Mouse (Mus musculus) neural tube, embryonic 14.5 days (tissue): Measurements from ENCODE around the gene Hist1h4a. TPM values are rescaled to one million over a fixed set of nuclear protein-coding genes. Genes with fewer than 3 reads are reported as not detected.

Source experiments
- ATAC-seq: fragments of 200-750 bp; cut with Nextera tagmentation; 2 replicates; pipeline ENCODE4 v1.8.0; 2017; ENCODE audit warnings: low read depth, mild to moderate bottlenecking, moderate TSS enrichment, moderate library complexity
- H3K27ac ChIP-seq: fragments of 300-500 bp; sonication (generic); 2 replicates; pipeline ENCODE4 v1.5.1; 2014; ENCODE audit warnings: low read depth, mild to moderate bottlenecking, control low read depth, low read length, moderate library complexity, mixed read lengths
- H3K27me3 ChIP-seq: fragments of 300-500 bp; sonication (generic); 2 replicates; pipeline ENCODE4 v1.6.1; 2014; ENCODE audit warnings: low read length; ENCODE audit not compliant: control insufficient read depth, insufficient read depth
- H3K36me3 ChIP-seq: fragments of 300-500 bp; sonication (generic); 2 replicates; pipeline ENCODE4 v1.6.1; 2014; ENCODE audit warnings: low read length, mixed read lengths; ENCODE audit not compliant: control insufficient read depth, insufficient read depth
- H3K4me1 ChIP-seq: fragments of 300-500 bp; sonication (generic); 2 replicates; pipeline ENCODE4 v1.6.1; 2014; ENCODE audit warnings: low read length; ENCODE audit not compliant: control insufficient read depth, insufficient read depth
- H3K4me2 ChIP-seq: fragments of 300-500 bp; sonication (generic); 2 replicates; pipeline ENCODE4 v1.6.1; 2014; ENCODE audit warnings: mild to moderate bottlenecking, low read depth, low read length, control low read depth
- H3K4me3 ChIP-seq: fragments of 300-500 bp; sonication (generic); 2 replicates; pipeline ENCODE4 v1.5.1; 2014; ENCODE audit warnings: low read depth, low read length, control low read depth, mixed read lengths
- H3K9ac ChIP-seq: fragments of 300-500 bp; sonication (generic); replicated peaks from 2 replicates; pipeline ENCODE4 v1.6.1; 2014; ENCODE audit warnings: low read depth, mild to moderate bottlenecking, control low read depth, low read length, mixed read lengths
- H3K9me3 ChIP-seq: fragments of 300-500 bp; sonication (generic); 2 replicates; pipeline ENCODE4 v1.6.1; 2016; ENCODE audit warnings: low read length; ENCODE audit not compliant: control insufficient read depth
- whole genome bisulfite sequencing: fragments of 180-500 bp; shearing (Covaris S2); extraction: QIAGEN DNeasy Blood & Tissue Kit; methylation state at CpG from one replicate; pipeline ENCODE4 v1.1.7; 2014; 5-methylcytosine and 5-hydroxymethylcytosine counted together
- polyA plus RNA-seq: library from polyadenylated mRNA; unstranded; fragments of >200 nt; fragmentation: Nextera tagmentation; extraction: Ambion mirVana; gene quantifications from 2 replicates; pipeline ENCODE4 v1.2.1, GENCODE M21; 2014

The Hist1h4a gene
- polyA plus RNA-seq, 1 experiment from 2014 or later, result not detected

DNA sequence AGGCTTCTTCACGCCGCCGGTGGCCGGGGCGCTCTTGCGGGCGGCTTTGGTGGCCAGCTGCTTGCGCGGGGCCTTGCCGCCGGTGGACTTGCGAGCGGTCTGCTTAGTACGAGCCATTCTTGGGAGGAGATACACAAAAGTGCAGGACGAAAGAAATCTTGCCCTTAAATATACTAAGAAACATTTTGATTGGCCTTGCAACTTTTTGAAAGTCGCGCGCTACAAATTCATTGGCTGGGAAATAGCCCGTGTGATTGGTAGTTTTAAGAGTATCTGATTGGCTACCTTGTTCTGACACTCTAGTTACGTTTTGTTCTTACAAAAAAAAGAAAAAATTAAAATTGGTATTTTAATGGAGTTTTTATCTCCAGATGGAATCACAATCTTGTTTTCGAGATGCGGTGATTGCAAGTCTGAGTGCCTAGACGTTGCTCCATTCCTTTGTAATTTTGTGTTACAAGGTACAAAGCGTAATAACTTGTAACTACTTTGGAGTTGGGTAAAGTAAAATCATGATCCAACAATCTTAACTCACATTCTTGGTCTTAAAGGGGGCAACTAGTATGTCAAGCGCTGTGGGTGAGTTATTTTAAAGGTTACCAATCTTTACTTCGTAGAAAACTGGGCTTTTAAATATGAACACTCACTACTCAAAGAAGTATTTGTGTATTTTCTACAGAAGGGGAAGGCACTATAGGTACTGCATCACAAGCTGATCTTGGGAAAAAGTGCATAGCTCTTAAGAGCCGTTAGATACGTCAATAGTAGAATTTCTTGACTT is 15.5 kb downstream of the Hist1h4a start, which contains the start of gene Hist1h3c:
Hist1h3c (minus strand) TSS at position 222 of the 781 bp plus-strand sequence.
- H3K4me1 ChIP-seq, result peaks cover 12% of the 10 kb centered on the region
- peak within 1 kb of the TSS; percentile 29 for H3K9ac ChIP-seq
- H3K36me3 ChIP-seq, result no peaks in the 10 kb centered on the region
- H3K27me3 ChIP-seq, result no peaks in the 10 kb centered on the region
- H3K27ac ChIP-seq, result peak within 1 kb of the TSS; percentile 91
- 1% methylated on average over 21 of the region's 28 CpGs for WGBS
- peak within 1 kb of the TSS; percentile 70 for H3K4me2 ChIP-seq
- H3K4me3 ChIP-seq, result peak within 1 kb of the TSS; percentile 31
- peak; percentile 74 for ATAC-seq
- no peaks in the 10 kb centered on the region for H3K9me3 ChIP-seq

DNA sequence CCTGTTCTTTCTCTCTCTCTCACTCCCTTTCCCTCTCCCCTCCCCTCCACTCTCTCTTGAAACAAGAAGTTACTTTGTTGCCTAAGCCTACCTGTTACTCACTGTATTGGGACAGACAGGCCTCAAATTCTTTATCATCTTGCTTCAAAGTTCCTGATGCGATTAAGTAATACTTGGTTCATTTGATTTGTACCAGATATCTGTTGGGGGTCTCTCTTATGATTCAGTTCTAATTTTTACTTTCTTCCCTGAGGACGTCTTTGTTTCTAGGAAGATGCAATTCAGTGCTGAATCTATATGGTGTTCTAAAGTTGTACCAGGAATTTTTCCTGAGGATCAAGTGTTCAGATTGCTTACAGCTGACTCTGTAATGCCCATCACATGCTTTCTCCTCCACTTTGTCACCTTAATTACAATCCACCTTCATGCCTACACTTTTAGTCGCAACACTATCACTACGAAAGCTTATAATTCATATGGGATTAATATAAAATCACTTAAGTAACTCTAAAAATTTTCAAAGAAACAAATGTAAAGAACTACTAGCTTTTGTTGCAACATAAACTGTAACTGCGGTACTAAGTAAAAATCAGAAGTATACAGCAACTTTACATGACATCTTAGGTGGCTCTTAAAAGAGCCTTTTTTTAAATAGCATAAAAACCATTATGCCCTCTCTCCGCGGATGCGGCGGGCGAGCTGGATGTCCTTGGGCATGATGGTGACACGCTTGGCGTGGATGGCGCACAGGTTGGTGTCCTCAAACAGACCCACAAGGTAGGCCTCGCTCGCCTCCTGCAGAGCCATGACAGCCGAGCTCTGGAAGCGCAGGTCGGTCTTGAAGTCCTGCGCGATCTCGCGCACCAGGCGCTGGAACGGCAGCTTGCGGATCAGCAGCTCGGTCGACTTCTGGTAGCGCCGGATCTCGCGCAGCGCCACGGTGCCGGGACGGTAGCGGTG is 16.3 kb downstream of the Hist1h4a start:
- no peaks in the 10 kb centered on the region for H3K36me3 ChIP-seq
- no peak for ATAC-seq
- H3K4me1 ChIP-seq, result peaks cover 17% of the 10 kb centered on the region
- H3K9me3 ChIP-seq, result no peaks in the 10 kb centered on the region
- no peak overlapping the region for H3K27ac ChIP-seq
- no peaks in the 10 kb centered on the region for H3K27me3 ChIP-seq
- H3K4me2 ChIP-seq, result peak overlapping the region; percentile 70
- peak overlapping the region; percentile 31; the same call in 1 of the 2 replicates for H3K4me3 ChIP-seq
- WGBS, result under 1% methylated on average over 13 of the region's 36 CpGs
- no peak overlapping the region for H3K9ac ChIP-seq

DNA sequence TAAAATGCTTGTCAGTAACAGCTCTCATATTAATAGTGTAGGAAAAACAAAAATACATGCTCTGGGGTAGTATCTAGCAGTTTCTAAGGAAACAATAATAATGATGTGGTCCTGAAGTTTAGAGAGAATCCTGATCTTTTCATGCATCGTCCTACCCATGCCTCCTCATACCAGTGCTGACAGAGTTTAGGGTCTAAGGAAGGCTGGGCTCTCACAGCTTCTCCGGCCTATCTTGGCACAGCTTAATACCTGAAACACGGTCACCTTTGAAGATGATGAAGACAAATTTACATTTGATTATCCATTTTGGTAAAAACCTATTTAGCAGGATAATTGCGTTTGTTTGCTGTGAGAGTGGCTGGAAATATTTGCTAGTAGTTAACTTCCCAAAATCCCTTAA is 17.1 kb downstream of the Hist1h4a start:
- no peak overlapping the region for H3K4me2 ChIP-seq
- ATAC-seq, result no peak

DNA sequence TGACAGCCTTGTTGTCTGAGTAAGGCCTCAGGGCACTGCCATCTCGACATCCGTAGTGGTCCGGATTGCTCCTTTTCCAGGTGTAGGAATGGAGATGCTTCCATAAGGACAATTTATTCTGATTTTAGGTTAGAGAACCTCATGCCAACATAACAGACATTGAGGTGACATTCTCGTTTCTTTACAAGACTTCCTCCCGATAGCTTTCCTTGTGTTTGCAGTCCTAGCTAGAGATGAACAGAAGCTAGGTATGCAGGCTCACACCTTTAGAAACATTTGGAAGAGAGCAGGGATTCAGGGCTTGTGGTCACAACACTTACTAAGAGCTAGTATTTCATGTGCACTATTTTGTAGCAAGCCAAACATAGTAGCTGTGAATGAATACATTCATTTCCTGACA is 17.8 kb downstream of the Hist1h4a start:
- H3K4me2 ChIP-seq, result no peak overlapping the region
- H3K9ac ChIP-seq, result no peak overlapping the region
- H3K4me3 ChIP-seq, result no peak overlapping the region
- WGBS, result 84% methylated on average over 5 of the region's 5 CpGs
- H3K9me3 ChIP-seq, result no peaks in the 10 kb centered on the region
- peaks cover 20% of the 10 kb centered on the region for H3K4me1 ChIP-seq
- no peak for ATAC-seq
- H3K36me3 ChIP-seq, result no peaks in the 10 kb centered on the region
- H3K27me3 ChIP-seq, result no peaks in the 10 kb centered on the region
- H3K27ac ChIP-seq, result no peak overlapping the region

More for the DNA sequence above, 17.1 kb downstream of the Hist1h4a start:
- Histone ChIP-seq H3K9me3 (no peaks in the 10 kb centered on the region), H3K4me1 (peaks cover 20% of the 10 kb centered on the region), H3K27me3 (no peaks in the 10 kb centered on the region), H3K36me3 (no peaks in the 10 kb centered on the region), H3K4me3 (no peak overlapping the region), H3K27ac (no peak overlapping the region), H3K9ac (no peak overlapping the region)
- 58% methylated on average over 4 of the region's 4 CpGs for WGBS

DNA sequence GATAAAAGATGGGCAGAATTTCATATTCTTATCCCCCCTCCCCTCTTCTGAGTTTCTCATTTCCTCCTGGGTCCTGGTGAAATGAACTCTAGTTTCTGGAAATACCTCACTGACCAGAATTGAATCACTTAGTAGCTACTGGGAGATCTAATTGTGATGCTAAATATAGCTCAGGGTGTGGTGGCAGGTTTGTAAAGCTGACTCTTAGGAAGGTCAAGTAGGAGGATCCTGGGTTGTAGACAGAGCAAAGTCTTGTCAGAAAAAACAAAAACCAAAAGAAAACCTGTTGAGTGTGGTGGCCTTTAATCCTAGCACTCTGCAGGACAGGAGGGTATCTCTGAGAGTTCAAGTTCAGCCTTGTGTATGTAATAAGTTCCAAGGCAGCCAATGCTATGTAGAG is 19.0 kb downstream of the Hist1h4a start:
- Histone ChIP-seq H3K9ac (no peak overlapping the region), H3K9me3 (no peaks in the 10 kb centered on the region), H3K27ac (no peak overlapping the region), H3K4me1 (peaks cover 11% of the 10 kb centered on the region), H3K4me2 (no peak overlapping the region), H3K27me3 (no peaks in the 10 kb centered on the region), H3K36me3 (no peaks in the 10 kb centered on the region), H3K4me3 (no peak overlapping the region)
- no peak for ATAC-seq

DNA sequence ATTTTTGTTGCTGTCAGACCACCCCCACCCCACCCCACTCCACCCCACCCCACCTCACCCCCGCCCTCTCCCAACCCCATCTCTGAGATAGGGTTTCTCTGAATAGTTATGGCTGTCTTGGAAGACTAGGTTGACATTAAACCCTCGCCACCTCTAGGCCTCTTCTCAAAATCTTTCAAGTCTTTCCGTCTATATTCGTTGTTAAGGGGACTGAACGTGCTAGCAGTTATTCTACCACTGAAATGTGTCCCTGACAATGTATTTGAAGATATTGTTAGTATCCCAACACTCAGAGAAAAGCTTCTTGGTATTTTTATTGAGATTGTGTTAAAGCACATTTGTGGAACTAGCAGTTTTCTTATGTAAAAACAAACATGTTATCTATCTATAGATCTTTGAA is 20.1 kb downstream of the Hist1h4a start:
- Histone ChIP-seq H3K36me3 (no peaks in the 10 kb centered on the region), H3K9ac (no peak overlapping the region), H3K9me3 (no peaks in the 10 kb centered on the region), H3K4me1 (peaks cover 10% of the 10 kb centered on the region; the same call in 1 of the 2 replicates), H3K27ac (no peak overlapping the region), H3K4me2 (no peak overlapping the region; the same call in 1 of the 2 replicates), H3K27me3 (no peaks in the 10 kb centered on the region), H3K4me3 (no peak overlapping the region)
- ATAC-seq, result no peak
- WGBS, result 72% methylated on average over 5 of the region's 5 CpGs

DNA sequence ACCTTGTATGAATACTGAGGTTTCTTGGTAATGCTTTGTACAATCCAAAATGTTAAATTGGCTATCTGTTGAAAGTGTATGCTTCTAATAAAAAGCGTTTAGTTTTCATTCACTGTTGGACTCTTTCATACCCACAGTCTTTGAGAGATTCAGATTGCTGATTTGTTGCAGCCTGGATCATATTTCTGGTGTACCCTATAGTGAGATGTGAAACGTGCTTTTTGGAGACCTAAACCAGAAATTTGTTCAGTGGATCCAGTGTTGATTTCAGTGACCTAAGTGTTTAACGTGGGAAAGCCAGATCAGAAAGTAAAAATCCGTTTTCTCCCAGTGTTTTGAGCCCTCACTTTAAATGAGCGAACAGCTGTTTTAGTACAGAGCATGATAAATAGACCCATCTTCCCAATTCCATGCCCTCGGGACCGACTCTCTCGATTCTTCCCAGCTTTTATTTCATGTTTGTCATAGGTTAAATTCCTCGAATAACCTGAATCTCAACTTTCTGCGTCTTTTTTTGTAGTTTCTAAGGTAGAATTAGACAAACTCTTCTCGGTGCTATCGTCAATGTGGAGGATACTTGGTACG is 20.7 kb downstream of the Hist1h4a start:
- Histone ChIP-seq H3K4me1 (peaks cover 8% of the 10 kb centered on the region; the same call in 1 of the 2 replicates), H3K9me3 (no peaks in the 10 kb centered on the region), H3K4me2 (peak overlapping the region; percentile 97), H3K27ac (peak overlapping the region; percentile 70; the same call in 1 of the 2 replicates), H3K36me3 (no peaks in the 10 kb centered on the region), H3K9ac (peak overlapping the region; percentile 43; the same call in 1 of the 2 replicates), H3K27me3 (no peaks in the 10 kb centered on the region), H3K4me3 (peak overlapping the region; percentile 50)
- no peak for ATAC-seq
- 32% methylated on average over 13 of the region's 13 CpGs for WGBS

DNA sequence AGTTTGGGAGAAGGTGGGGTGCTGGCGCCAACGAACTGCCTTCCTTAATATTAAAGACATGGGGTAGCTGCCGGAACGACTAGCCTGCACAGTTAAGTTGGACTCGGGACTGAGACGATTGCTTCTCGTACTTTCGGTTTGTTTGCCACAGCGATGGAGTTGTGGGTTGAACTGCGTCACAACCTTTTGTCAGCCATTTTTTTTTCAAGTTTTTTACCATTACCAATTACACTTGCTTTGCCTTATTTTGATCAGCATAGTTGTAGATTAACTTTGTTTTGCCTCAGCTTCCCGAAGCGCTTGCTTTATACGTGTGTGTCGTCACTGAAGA is 21.1 kb downstream of the Hist1h4a start:
- H3K27me3 ChIP-seq, result no peaks in the 10 kb centered on the region
- H3K4me2 ChIP-seq, result peak overlapping the region; percentile 97
- H3K4me3 ChIP-seq, result peak overlapping the region; percentile 50
- H3K9me3 ChIP-seq, result no peaks in the 10 kb centered on the region
- no peak for ATAC-seq
- WGBS, result under 1% methylated on average over 14 of the region's 14 CpGs
- peak overlapping the region; percentile 70 for H3K27ac ChIP-seq
- peaks cover 8% of the 10 kb centered on the region; the same call in 1 of the 2 replicates for H3K4me1 ChIP-seq
- H3K9ac ChIP-seq, result peak overlapping the region; percentile 43; the same call in 1 of the 2 replicates
- no peaks in the 10 kb centered on the region for H3K36me3 ChIP-seq
